13 mouse cellular contexts compared by ENCODE assay signal in genomic region chr16:57928301-57928700, GRCm38 (mm10).
DNase-seq lines count a peak whose midpoint lies in the region; ATAC-seq and TF ChIP-seq lines count a peak whose summit lies in the region.
"Had no signal": no experiment of that assay in that cellular context is flagged by ENCODE, and none has a peak within 500 bp of the region (broad histone marks: within the 10 kb centered on the region; RNA-seq: fewer than 3 reads in every experiment).

No protein-coding gene starts in this region.

- H3K9me3 ChIP-seq in heart, embryonic 12.5 days (replicated peaks): 0 out of 2 replicates have a peak, but pooled peaks cover 3% of the 10 kb centered on the region
- no peaks in the 10 kb centered on the region for H3K9me3 ChIP-seq in heart, postnatal 0 days (replicated peaks; ENCODE audit: control insufficient read depth, low read length)
- no peaks in the 10 kb centered on the region for H3K9me3 ChIP-seq in midbrain, embryonic 14.5 days (ENCODE audit: control insufficient read depth, low read length)
- H3K9me3 ChIP-seq: hindbrain, embryonic 13.5 days; limb, embryonic 12.5 days had no signal

- peaks cover 3% of the 10 kb centered on the region for H3K36me3 ChIP-seq in heart, adult 2 months (ENCODE audit: control insufficient read depth, insufficient read depth, low read length)
- no peaks in the 10 kb centered on the region for H3K36me3 ChIP-seq in heart, embryonic 12.5 days
- no peaks in the 10 kb centered on the region for H3K36me3 ChIP-seq in heart, postnatal 0 days (replicated peaks; ENCODE audit: control insufficient read depth, insufficient read depth, low read length)
- no peaks in the 10 kb centered on the region for H3K36me3 ChIP-seq in midbrain, embryonic 14.5 days (ENCODE audit: control insufficient read depth, insufficient read depth, low read length)
- H3K36me3 ChIP-seq: hindbrain, embryonic 13.5 days; limb, embryonic 12.5 days had no signal

- no peak for ATAC-seq in heart, embryonic 12.5 days (ENCODE audit: insufficient number of reproducible peaks, low FRiP score)
- peak; percentile 51; the same call in 1 of the 2 replicates for ATAC-seq in heart, postnatal 0 days (ENCODE audit: insufficient read depth, low read depth)
- no peak for ATAC-seq in midbrain, embryonic 14.5 days (ENCODE audit: low FRiP score, low TSS enrichment)

- H3K79me2 ChIP-seq in heart, adult 2 months (replicated peaks; ENCODE audit: control insufficient read depth, insufficient read depth, low read length): no peaks in the 10 kb centered on the region

- peak; percentile 70 for TF ChIP-seq EP300 in heart, adult 2 months (IDR thresholded peaks at IDR 0.05; ENCODE audit: insufficient read depth, low read depth, low read length)
- TF ChIP-seq EP300 in heart, postnatal 0 days (IDR thresholded peaks at IDR 0.05; ENCODE audit: low read depth): no peak

- H3K4me3 ChIP-seq in heart, adult 2 months: no peak overlapping the region
- no peak overlapping the region for H3K4me3 ChIP-seq in heart, embryonic 12.5 days
- H3K4me3 ChIP-seq in heart, postnatal 0 days (ENCODE audit: low read depth, low read length): no peak overlapping the region
- no peak overlapping the region for H3K4me3 ChIP-seq in midbrain, embryonic 14.5 days (replicated peaks; ENCODE audit: low read depth, low read length)
- H3K4me3 ChIP-seq: hindbrain, embryonic 13.5 days; limb, embryonic 12.5 days had no signal

- intact Hi-C loops in heart, adult 2 months (cut with DNase I): loop anchor here (5.0 to 10.0 kb wide), 4 partner anchors 76 to 291 kb away; partner anchors contain the start of gene Col8a1

- H3K4me2 ChIP-seq in heart, embryonic 12.5 days: no peak overlapping the region
- H3K4me2 ChIP-seq in heart, postnatal 0 days (ENCODE audit: low read depth, low read length): no peak overlapping the region
- H3K4me2 ChIP-seq in midbrain, embryonic 14.5 days (ENCODE audit: low read length): no peak overlapping the region
- H3K4me2 ChIP-seq: hindbrain, embryonic 13.5 days; limb, embryonic 12.5 days had no signal

- no peaks in the 10 kb centered on the region for H3K27me3 ChIP-seq in heart, adult 2 months (ENCODE audit: control insufficient read depth, insufficient read depth, low read length)
- H3K27me3 ChIP-seq in heart, embryonic 12.5 days (replicated peaks): no peaks in the 10 kb centered on the region
- no peaks in the 10 kb centered on the region for H3K27me3 ChIP-seq in heart, postnatal 0 days (ENCODE audit: control insufficient read depth, insufficient read depth, low read length)
- H3K27me3 ChIP-seq in midbrain, embryonic 14.5 days (ENCODE audit: control insufficient read depth, insufficient read depth, low read length): no peaks in the 10 kb centered on the region
- H3K27me3 ChIP-seq: CH12.LX; hindbrain, embryonic 13.5 days; limb, embryonic 12.5 days had no signal

- peak overlapping the region; percentile 73 for H3K27ac ChIP-seq in heart, adult 2 months
- H3K27ac ChIP-seq in heart, embryonic 12.5 days (ENCODE audit: poor library complexity, severe bottlenecking): no peak overlapping the region
- H3K27ac ChIP-seq in heart, postnatal 0 days (ENCODE audit: low read depth): 0 out of 2 replicates have a peak overlapping the region, but pooled peaks have one; percentile 12
- no peak overlapping the region for H3K27ac ChIP-seq in midbrain, embryonic 14.5 days (replicated peaks; ENCODE audit: low read depth, low read length)
- H3K27ac ChIP-seq: hindbrain, embryonic 13.5 days; limb, embryonic 12.5 days had no signal

- 0 out of 2 replicates have a peak, but pooled peaks have one; percentile 23 for TF ChIP-seq POLR2A in heart, adult 2 months (IDR thresholded peaks at IDR 0.05; ENCODE audit: insufficient read depth, low read depth, low read length)

- H3K4me1 ChIP-seq in heart, adult 2 months (ENCODE audit: control insufficient read depth, insufficient read depth, low read length): peaks cover 7% of the 10 kb centered on the region
- 0 out of 2 replicates have a peak, but pooled peaks cover 5% of the 10 kb centered on the region for H3K4me1 ChIP-seq in heart, embryonic 12.5 days (replicated peaks)
- no peaks in the 10 kb centered on the region for H3K4me1 ChIP-seq in heart, postnatal 0 days (ENCODE audit: control insufficient read depth, insufficient read depth)
- H3K4me1 ChIP-seq in midbrain, embryonic 14.5 days (ENCODE audit: control insufficient read depth, insufficient read depth, low read length): no peaks in the 10 kb centered on the region
- H3K4me1 ChIP-seq: hindbrain, embryonic 13.5 days; limb, embryonic 12.5 days had no signal

- TF ChIP-seq CTCF in heart, adult 2 months (IDR thresholded peaks at IDR 0.05): no peak
- no peak for TF ChIP-seq CTCF in heart, postnatal 0 days (IDR thresholded peaks at IDR 0.05; ENCODE audit: low read depth)

- peak; percentile 61 to 83 for DNase-seq in heart, adult 2 months
- DNase-seq in ovary, adult 18-20 months (ENCODE audit: low spot score): peak; percentile 33
- DNase-seq in ovary, postnatal 10 days (ENCODE audit: low spot score): no peak
- DNase-seq in heart, postnatal 0 days (ENCODE audit: low spot score): no peak
- DNase-seq in ovary, postnatal 36 days (ENCODE audit: low spot score): peak; percentile 32
- DNase-seq in neural tube, embryonic 10.5 days (ENCODE audit: extremely low spot score, low spot score): no peak
- no peak for DNase-seq in midbrain, embryonic 14.5 days
- DNase-seq: retina, postnatal 1 day; thymus, postnatal 36 days had no signal

- WGBS in heart, adult 2 months: 20% methylated on average over 4 of the region's 4 CpGs
- 41% methylated on average over 4 of the region's 4 CpGs for WGBS in heart, embryonic 12.5 days
- 31% methylated on average over 4 of the region's 4 CpGs for WGBS in heart, postnatal 0 days
- whole genome bisulfite sequencing in midbrain, embryonic 14.5 days: 72% methylated on average over 4 of the region's 4 CpGs

- no peak overlapping the region for H3K9ac ChIP-seq in heart, adult 2 months (ENCODE audit: low read depth, low read length)
- H3K9ac ChIP-seq in heart, embryonic 12.5 days: no peak overlapping the region
- no peak overlapping the region for H3K9ac ChIP-seq in heart, postnatal 0 days (replicated peaks; ENCODE audit: low read depth, low read length)
- H3K9ac ChIP-seq in midbrain, embryonic 14.5 days (replicated peaks; ENCODE audit: low read length): no peak overlapping the region
- H3K9ac ChIP-seq: hindbrain, embryonic 13.5 days; limb, embryonic 12.5 days had no signal

Comparison
In these comparisons a context has a peak if more than half of its experiments do, and no peak if none do; other contexts are left out.
1. DNase-seq: peak in heart, adult 2 months (2 of 2), ovary, adult 18-20 months (single experiment) and ovary, postnatal 36 days (single experiment); none in ovary, postnatal 10 days (single experiment), heart, postnatal 0 days (single experiment), neural tube, embryonic 10.5 days (single experiment) and midbrain, embryonic 14.5 days (single experiment).
2. H3K27ac ChIP-seq: peak in heart, adult 2 months (single experiment) and heart, postnatal 0 days (single experiment); none in heart, embryonic 12.5 days (single experiment) and midbrain, embryonic 14.5 days (single experiment).